Mouse (Mus musculus) NIH3T3 (cell line): ENCODE results near the gene Rps26.

Experiments used
- DNase-seq: peaks from one replicate; pipeline ENCODE4 v3.0.0-alpha.2; 2012; ENCODE audit warnings: low read depth

The Rps26 gene

DNA sequence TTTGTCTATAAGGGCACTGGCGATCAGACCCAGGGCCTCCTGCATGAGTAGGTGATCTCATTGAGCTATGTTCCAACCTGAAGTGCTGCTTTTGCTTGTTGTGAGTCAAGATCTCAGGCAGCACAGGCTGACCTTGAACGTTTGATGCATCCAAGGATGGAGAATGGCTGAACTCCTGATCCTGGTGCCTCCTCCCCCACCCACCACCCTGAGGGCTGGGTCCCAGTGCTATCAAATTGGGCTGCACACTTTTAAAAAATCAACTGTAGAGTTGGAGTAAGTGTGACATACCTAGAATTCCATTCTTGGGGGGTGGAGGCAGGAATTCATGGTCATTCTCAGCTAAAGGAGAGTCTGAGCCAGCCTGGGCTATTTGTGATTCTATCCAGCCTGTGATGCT, 20.1 kb downstream of the Rps26 start:
- no peak for DNase-seq

- DNase-seq, result no peak
Observed at GRCm38 (mm10) chr10:128602470-128603128, 23.9 kb downstream of the Rps26 start.

- DNase-seq, result no peak
Observed at GRCm38 (mm10) chr10:128601499-128601898, 25.0 kb downstream of the Rps26 start.

DNA sequence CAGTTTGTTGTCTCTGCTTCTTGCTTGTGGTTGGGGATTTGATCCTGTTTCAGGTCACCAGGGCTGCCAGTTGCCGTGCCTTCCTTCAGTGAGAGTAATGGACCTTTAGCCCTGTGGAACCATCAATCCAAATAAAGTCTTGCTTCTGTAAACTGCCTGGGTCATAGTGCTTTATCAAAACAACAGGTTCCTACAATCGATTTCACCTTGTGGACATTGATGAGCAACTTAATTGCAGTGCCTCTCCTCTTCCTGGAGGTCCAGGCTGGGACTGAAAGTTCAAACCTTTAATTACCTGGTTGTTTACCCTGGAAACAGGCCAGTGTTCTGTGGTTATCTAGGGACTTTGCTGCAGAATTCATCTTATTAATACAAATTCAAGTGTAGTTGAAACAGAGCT, 28.1 kb downstream of the Rps26 start:
- no peak for DNase-seq

GRCm38 (mm10) chr10:128592797-128593196, 33.8 kb downstream of the Rps26 start:
- no peak for DNase-seq

GRCm38 (mm10) chr10:128591436-128591835, 35.1 kb downstream of the Rps26 start:
- DNase-seq, result no peak

- DNase-seq, result peak; percentile 78
Observed at GRCm38 (mm10) chr10:128590193-128590690, 36.3 kb downstream of the Rps26 start.

DNA sequence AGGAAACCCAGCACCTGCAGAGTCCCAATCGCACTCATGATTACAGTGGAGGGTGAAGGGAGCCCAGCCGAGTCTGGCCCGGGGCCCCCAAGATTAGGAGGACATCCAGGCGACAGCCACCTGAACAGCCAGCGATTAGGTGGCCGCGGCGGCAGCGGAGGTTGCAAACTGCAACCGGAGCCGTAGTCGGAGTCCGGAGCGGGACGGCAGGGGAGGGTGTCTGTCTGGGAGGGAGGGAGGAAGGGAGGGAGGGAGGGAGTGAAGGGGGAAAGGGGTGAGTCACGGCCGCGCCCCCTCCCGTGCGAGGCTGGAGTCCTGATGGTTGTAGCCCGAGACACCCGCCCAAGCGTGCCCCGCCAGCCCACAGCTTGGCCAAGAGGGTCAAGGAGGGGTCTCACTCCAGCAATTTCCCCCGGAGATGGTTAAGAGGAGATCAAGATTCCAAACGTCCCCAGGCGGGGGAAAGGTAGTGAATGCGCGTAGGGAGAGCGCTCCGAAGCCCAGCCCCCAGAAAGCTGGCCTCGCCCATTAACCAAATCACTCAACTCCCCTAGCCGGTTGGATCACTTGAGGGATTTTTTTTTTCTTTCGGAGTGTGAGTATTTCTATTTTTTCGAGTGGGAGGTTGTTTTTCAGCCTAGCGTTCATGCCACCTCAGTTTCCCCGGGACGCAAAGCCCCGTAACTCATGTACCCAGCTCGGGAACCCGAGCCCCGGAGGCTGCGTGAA, 36.9 kb downstream of the Rps26 start, which contains the start of gene Erbb3:
Gene Erbb3, minus strand, starts transcription at position 189 of the 729 bp plus-strand sequence.
- peak; percentile 74 for DNase-seq

DNA sequence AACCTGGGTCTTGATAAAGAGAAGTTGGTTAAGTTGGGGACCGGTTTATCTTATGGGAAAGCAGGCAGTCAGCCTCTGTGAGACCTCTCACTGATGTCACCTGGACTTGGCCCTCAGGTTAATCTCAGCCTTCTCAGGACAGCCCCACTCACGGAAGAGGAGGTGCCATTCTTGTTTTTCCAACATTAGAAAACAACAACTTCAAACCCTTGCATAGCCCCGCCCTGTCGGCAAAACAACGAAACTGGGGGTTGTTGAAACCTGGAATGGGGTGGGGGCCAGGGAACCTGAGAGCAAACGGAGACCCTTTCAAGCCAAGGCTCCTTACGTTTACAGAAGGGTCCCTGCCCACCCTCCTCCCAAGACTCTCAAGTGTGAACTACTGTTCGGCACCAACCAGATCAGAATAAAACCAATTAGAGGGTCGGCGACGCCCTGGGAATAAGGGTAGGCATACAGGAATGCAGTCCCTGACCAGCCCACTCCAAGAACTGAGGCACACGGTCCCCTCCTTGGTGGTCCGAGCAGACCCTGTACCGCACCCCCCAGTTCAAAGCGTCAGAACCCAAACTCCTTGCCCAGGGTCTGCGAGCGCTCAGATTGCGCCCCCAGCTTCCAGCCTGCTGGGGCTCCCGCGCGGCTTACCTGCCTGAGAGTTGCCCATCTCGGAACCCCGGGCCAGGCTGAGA, 37.6 kb downstream of the Rps26 start:
- DNase-seq, result no peak

DNA sequence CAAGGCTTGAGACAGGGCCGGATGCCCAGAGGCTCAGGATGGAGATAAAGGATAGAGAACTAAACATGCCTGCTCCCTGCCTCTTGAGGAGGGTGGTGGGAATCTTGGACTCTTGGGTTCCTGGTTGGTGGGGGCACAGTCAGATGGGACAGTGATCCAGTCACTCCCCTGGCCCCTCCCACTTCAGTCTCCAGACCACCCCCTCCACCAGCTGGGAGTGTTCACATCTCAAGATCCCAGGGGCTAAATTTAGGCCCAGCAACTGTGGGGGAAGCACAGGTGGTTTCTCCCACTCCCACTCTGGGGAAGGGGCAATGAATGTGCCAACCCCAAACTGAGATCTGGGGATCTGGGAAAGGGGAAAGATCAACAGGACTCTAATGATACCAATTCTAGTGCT, 38.4 kb downstream of the Rps26 start:
- no peak for DNase-seq

DNA sequence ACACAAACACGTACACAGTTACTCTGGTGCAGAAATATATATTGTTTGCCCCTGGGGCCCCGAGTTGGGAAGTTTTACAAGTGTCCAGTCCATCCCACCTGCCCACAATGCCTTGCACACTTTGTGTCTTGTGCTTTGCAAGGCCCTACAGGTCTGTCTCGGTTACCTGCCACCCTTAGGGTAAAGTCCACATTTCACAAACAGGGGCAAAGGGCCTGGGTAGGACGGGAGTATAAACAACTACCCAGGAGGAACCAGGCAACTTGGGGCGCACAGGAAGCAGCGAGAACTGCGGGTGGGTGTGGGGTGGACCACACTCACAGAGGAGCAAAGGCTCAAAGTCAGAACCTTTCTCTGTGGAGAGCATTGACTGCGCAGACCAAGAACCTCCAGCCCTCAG, 38.9 kb downstream of the Rps26 start:
- no peak for DNase-seq

DNA sequence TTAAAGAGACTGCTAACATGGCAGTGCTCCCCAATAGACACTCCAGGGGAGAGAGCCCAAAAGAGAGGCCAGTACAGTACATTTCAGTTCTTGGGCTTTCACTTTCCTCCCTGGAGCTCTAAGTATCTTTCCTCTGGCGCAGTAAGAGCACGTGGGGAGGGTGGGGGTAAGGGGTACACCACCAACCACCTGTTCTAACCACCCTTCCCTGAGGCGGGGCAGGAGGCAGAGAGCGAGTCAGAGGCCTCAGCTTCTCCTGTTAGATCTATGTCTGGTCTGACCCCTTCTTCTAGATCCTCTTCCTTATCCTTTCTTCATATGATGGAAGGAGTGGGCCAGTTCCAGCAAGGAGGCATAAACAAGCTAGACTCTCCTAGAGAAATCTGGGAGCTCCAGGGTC, 39.4 kb downstream of the Rps26 start:
- no peak for DNase-seq

- DNase-seq, result no peak
Observed at GRCm38 (mm10) chr10:128586546-128586945, 40.0 kb downstream of the Rps26 start.

DNA sequence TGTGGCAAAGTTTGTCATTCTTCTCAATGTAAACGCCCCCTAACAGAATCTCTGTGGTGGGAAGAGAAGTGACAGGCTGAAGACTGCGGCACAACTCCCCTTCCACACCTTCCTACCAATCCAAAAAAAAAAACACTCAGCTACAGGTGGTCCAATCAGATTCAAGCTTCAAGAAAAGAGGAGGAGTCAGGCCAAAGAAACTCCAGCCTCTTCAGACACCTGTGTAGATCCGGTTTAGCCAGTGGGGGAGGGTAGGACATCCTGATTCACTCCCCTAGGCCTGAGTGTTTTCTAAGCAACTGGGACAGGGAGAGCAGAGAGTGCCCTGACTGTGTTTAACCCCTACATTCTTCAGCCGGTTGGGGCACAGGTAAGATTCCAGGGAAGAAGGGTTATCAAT, 42.2 kb downstream of the Rps26 start:
- DNase-seq, result no peak

- peak; percentile 39 for DNase-seq
Observed at GRCm38 (mm10) chr10:128583644-128584043, 42.9 kb downstream of the Rps26 start.

GRCm38 (mm10) chr10:128579731-128580130, 46.8 kb downstream of the Rps26 start:
- DNase-seq, result no peak

DNA sequence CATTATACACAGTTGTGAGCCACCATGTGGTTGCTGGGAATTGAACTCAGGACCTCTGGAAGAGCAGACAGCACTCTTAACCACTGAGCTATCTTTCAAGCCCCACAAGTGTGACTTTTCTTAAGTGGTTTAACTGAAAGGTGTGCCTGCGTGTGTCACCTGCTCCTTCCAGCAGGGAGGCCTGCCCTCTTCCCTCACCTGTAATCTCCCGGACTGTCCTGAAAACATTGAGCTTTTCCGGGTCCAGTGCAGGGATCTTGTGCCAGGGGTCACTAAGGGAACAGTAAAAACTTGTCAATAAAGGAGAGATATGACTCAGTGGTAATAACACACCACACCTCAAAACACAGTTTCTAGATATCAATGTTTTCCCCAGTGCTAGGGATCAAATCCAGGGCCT, 47.2 kb downstream of the Rps26 start:
- no peak for DNase-seq

DNA sequence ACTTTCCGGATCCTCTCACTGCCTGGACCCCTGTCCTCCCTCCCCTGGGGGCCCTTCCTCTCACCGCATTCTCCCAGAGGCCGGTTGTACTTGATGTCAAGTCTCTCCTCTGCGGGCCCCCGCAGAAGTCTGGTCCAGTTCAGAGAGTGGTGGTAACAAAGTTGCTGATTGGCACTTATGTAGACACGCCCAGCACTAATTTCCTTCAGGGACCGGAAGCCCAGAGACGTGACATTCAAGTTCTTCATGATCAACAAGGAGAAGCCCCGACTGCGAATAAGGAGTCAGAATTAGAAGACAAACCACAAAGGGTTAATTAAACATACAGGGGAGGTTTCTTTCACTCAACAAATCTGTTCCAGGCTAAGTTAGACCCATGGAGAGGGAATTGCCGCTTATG, 48.2 kb downstream of the Rps26 start:
- no peak for DNase-seq

DNA sequence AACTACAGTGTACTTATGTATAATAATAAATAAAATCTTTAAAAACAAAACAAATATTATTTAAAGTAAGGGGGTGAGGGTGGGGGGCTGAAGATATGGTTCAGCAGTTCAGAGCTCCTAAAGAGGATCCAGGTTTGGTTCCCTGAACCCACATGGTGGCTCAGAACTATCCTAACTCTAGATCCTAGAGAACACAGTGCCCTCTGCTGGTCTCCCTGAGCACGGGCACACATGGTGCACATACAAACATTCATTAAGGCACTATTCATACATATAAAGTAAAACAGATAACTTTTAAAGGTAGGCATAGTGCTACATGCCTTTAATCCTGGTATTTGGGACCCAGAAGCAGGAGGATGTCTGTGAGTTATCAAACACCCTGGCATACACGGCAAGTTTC, 51.5 kb downstream of the Rps26 start:
- peak; percentile 34 for DNase-seq
